Mouse (Mus musculus) cerebellum, adult 8-10 months (tissue): ENCODE measurements at regions not wholly inside any gene's neighbourhood (a gene's known extent, or its start where the extent isn't known, plus 50 kb on each side); places are given as distances from the start of the nearest gene placed in this dataset.

Experiments used
- DNase-seq: peaks from one replicate; pipeline ENCODE4 v3.0.0; 2022

- no peak for DNase-seq
These were observed 387.6 kb downstream of the D3Ertd751e start for GRCm38 (mm10) chr3:42129821-42130560.

DNA sequence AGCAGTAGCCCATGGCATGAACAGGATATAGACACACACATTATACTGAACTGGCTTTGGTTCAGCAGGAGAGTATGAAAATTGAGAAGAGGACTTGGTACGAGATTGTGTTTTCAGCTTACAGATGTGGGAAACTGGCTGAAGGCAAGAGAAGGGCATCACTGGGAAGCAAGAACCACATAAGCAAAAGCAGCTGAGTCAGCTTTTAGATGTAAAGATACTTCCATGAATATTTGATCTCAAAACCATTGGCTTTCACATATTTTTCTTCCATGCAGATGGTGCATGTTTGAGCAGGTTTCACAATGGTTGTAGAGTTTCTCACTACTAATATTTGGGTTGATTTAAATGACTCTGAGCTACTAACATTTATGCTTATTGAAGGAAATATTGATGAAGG lies 389.9 kb downstream of the D3Ertd751e start:
- DNase-seq: no peak

DNA sequence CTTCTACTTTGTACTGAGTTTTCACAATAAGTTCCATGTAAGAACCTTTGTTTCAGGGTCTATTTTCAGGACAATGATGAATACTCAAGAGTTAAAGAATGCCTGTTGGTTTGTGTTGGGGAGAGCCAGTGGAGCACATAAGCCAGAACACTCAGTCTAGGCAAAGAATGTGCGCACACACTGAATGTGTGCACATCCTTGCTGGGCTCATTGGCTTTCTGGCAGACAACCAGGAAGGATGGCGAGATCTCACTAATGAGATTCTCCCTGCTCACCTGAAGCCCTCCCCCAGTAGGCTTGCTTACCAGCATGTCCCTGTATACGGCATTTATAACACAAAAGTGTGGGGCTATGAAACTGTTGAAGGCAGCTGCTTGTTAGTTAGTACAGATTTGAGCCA lies 411.0 kb downstream of the D3Ertd751e start:
- DNase-seq: no peak

GRCm38 (mm10) chr3:42154909-42155308 lies 412.5 kb downstream of the D3Ertd751e start:
- no peak for DNase-seq

- no peak for DNase-seq
These were observed 421.3 kb downstream of the D3Ertd751e start for GRCm38 (mm10) chr3:42163666-42164065.

- no peak for DNase-seq
These were observed 456.8 kb downstream of the D3Ertd751e start for GRCm38 (mm10) chr3:42199206-42199605.

DNA sequence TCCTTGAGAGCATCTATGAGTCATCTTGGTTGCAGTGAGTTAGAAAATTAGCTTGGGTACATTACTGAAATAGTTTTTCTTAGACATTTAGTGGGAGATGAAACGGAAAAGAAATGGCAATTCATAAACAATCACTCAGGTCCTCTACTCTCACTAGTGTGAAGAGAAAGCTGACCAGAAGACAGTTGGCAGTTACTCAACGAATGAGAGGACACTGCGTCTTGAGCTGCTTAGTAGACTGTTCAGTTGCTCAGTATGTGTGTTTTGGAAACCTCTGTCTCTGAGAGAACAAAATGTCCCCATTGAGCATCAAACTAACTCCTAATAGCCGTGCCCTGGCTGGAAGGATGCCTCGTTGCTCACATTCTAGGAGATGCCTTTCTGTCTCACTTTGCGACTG lies 459.0 kb downstream of the D3Ertd751e start:
- DNase-seq: no peak

DNA sequence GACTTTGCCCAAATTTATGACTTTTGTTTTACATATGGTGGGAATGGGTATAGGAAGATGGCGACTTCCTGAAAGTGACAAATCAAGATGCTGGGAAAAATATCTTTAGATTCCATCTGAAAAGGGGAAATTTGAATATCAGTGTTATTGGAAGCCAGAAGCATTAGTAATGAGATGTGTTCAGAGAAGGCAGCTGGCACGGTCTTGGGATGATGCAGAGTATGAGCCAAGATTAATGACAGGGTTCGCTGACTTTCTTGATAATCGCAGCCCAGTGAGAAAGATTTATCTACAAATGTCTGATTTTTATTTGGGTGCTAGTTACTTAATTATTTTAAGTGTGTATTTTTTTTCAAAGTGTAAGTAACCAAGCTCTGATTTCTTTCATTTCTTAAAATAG lies 463.2 kb downstream of the D3Ertd751e start:
- no peak for DNase-seq

GRCm38 (mm10) chr3:42211420-42211819 lies 469.0 kb downstream of the D3Ertd751e start:
- DNase-seq: no peak

GRCm38 (mm10) chr3:42212456-42212855 lies 470.0 kb downstream of the D3Ertd751e start:
- no peak for DNase-seq

DNA sequence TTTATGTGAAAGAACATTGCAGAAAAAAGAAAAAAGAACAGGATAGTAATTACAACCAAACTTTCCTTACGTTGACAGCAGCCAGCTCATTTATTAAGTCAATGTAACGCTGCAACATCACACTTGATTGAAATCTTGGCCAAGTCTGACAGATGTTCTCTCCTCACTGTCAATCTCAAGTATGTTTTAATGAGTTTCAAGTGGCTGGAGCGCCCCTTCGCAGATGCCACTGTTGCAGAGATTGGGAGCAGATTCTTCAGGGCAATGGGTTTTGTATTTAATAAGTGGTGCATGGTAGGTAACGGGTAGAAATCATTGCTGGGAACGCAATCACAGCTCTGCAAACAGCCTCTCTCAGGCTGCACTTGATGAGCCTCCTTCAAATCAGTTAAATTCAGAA lies 470.8 kb downstream of the D3Ertd751e start:
- DNase-seq: no peak

GRCm38 (mm10) chr3:42214624-42215276 lies 472.3 kb downstream of the D3Ertd751e start:
- no peak for DNase-seq

GRCm38 (mm10) chr3:42218719-42219118 lies 476.3 kb downstream of the D3Ertd751e start:
- no peak for DNase-seq

GRCm38 (mm10) chr3:42227679-42228398 lies 485.4 kb downstream of the D3Ertd751e start:
- peak; percentile 37 for DNase-seq

GRCm38 (mm10) chr3:42228399-42228755 lies 486.0 kb downstream of the D3Ertd751e start:
- DNase-seq: no peak

- no peak for DNase-seq
These were observed 489.9 kb downstream of the D3Ertd751e start for GRCm38 (mm10) chr3:42232268-42232667.

DNA sequence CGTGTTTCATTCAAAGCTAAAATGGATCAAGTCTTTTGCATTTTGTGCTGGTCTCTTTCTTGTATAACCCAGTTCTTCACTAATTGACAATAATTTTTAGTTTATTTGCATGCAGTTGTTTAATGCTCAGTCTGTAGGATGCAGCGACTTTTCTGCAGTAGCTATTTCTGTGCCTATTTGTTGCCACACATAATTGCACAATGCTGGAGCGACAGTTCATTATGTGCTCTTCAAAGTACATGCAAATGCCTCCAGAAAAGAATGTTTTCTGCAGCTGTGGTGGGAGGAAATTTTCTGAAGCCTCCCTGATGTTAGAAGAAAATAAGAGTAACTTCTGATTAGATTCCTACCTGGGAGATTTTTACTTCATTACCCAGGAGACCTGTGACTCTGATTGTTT lies 491.3 kb downstream of the D3Ertd751e start:
- DNase-seq: no peak

DNA sequence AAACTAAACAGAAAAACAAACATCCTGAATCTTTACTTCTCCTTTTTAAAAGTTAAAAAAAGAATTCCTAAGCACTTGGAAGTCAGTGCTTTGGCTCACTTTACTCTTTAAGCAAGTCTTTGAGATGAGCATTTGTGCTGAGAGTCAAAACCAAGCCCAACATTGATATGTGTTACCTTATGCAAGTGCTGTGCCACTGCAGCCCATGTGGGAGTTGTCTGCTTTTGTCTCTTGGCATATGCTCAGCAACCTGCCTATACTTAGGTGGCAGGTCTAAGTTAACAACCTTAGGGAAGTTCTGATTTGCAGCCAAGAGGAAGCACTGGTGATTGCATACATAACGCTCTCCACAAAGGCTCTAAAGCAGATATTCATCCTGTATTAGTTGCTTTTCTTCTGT lies 493.1 kb downstream of the D3Ertd751e start:
- no peak for DNase-seq
